Mouse (Mus musculus) cerebellum, postnatal 4 days (tissue): ENCODE measurements around the gene Gm21905.

Source experiments
- DNase-seq, 2 experiments: peaks; one replicate each; pipeline ENCODE4 v3.0.0; 2022; ENCODE audit warnings: low spot score in 2 of 2, mixed read lengths in 1 of 2

Gene Gm21905

DNA sequence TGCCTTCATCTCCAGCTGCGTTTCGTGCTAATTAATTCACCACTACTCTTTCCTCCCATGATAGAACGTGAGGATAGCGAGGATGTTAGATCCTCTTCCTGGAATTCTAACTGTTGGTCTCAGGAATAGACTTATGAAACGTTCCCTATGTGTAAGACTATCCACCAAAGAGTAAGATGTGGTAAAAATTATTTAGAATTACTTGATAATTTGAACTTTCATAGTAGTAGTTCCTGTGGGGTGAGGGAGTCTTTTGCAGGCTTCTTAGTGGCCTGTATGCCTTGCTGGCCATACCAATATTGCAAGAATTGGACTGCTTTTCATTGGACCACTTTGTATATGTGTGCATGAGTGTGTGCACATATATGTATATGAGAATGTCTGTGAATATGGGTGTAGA, at the start of gene Gm21905:
Gene Gm21905 (minus strand): TSS at position 101 of the 400 bp plus-strand sequence.
- DNase-seq, result no peak

- no peak for DNase-seq
These were observed 44.2 kb upstream of the Gm21905 start for GRCm38 (mm10) chr5:67990426-67990825.

- no peak for DNase-seq
These were observed 35.8 kb upstream of the Gm21905 start for GRCm38 (mm10) chr5:67981946-67982526.

GRCm38 (mm10) chr5:67969536-67969935, 23.3 kb upstream of the Gm21905 start:
- DNase-seq, result no peak

DNA sequence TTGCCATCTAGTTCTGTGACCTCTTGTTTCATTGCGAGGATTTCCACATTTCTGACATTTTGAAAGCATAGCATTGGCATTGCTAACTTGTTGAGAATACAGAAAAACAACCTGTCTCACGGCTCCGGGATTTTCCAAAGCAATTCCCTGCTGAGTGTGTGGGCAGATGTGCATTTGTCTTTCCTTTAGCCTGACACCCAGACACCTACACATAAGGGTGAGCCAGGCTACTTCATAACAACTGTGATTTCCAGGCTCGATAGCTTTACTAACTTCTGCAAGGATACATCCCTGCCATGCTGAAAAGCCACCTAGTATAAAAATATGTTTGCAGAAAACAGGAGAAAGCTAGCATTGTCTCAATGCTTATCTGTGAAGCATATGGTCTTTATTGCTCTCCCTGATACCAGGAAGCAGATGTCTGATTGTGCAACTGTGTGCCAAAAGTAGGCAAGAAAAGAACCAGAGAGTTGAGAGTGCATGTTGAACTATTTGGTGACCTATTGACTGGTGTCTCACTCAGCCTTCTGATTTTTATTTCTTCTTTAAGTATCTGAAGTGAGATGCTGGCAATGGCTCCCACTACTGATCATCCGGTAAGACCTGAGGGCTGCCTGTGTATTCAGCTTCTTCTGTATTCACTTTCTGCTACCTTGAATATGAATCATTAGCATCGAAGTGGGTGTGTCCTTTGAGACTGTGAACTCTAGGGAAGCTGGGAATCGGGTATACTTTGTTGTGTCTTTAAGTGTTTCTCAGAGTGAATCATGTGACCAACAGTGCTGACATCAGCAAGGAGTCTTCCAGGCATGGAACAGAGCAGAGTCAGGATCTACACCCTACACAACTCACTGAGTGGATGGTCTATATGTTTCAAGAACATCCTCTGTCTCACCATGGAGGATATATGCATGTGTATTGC, 15.7 kb upstream of the Gm21905 start:
- DNase-seq, result no peak

GRCm38 (mm10) chr5:67955486-67955885, 9.3 kb upstream of the Gm21905 start:
- DNase-seq, result no peak

DNA sequence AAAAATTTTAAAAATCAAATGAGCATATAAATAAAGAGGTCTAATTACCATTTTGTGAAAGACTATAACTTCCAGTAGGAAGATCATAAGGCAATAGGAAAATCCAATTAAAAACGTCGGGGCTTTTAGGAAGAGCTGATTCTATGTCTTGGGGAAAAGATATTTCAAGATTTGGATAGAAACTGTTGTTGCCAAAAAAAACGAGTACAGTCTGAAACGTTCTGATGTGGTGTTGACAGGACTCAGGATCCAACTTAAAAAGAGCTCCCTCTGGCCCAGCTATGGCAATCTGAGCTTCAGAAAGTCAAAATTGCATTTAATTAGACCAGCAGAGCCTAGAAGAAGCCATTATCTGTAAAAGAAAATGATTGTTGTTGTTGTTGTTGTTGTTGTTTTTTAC, 7.9 kb upstream of the Gm21905 start:
- no peak for DNase-seq

GRCm38 (mm10) chr5:67948074-67948473, 1.9 kb upstream of the Gm21905 start:
- no peak for DNase-seq

- no peak for DNase-seq
These were observed 785 bp upstream of the Gm21905 start for GRCm38 (mm10) chr5:67947006-67947405.

DNA sequence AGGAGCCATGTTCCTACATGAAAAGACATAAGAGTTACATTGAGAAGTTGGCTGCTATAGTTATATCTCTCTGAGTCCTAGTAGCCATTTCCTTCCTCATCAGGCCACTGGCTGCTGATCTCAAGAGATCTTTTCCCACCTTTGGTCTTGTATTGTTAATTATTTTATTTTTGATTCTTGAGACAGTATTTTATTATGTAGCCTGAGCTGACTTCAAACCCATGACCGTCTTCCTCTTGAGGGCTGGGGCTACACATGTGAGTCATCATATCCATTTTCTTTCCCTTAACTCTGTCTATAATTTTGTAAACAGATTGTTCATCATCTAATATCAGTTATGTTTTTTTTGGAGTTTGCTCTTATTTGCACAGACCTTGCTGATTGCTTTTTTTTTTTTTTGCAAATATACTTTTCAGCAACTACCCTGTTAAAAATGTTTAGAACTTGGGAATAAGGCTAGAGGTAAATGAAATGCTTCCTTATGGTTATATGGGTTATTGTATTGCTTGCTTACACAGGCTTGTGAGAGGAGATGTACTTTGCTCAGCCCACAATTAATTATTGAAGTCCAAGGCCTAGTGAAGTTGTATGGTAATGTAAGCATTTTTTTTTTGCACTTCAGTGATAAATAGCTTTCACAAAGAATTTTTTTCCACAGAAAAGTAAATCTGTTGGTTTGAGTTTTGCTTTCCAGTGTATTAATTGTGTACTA, 2.0 kb downstream of the Gm21905 start:
- no peak for DNase-seq

- no peak for DNase-seq
These were observed 3.0 kb downstream of the Gm21905 start for GRCm38 (mm10) chr5:67943199-67943598.

DNA sequence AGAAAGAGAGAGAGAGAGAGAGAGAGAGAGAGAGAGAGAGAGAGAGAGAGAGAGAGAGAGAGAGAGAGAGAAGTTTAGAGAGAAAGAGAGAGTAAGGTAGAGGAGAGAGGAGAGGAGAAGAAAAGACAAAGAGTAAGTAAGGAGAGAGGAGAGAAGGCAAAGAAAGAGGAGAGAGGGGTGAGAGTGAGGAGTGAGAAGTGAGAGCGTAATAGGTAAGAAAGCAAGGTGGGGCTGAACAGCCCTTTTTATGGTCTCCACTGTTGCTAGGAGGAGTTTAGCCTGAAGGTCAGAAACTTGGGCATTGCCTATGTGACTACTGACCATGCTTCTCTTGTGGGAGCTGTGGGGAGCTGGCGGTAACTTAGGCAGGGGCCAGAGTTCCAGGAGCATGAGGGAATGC, 4.9 kb downstream of the Gm21905 start, which contains the start of gene Gm5108:
Gene Gm5108 (plus strand): TSS at position 301 of the 400 bp plus-strand sequence.
- DNase-seq, result no peak

DNA sequence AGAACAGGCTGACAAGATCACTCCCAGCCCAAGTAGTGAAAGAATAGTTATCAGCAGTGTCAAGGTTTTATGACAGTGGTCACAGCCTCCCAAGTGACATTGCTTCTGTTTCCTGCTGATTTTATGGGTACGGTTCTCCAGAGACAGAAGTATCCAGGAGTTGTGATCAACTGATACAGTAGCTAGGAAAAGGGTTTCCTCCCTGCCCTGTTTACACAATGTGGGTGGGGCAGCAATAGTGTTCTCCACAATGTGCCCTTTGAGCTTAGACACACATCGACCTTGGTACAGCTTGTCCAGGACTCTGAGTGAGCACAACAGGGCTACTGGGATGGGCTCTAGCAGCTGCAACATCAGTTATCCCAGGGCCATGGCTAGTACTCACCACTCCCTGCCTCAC, 14.6 kb downstream of the Gm21905 start:
- no peak for DNase-seq

DNA sequence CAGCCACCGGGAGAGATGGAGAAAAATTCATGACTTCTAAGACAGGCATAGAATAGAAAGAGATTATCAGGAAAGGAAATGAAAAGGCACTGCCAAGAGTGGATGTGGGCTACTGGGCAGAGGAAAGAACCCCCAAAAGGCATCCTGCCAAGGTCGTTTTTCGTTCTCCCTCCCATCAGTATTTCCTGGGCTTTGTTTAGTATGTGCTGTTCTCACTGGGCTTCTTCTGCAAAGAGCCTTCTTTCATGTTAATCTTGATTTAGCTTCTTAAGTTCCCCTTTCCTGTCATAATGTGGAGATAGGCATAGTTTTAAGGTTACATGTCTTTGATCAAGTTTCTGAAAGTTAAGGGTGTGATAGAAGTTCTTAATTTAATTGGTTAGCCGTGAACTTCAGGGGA, 15.6 kb downstream of the Gm21905 start:
- no peak for DNase-seq

DNA sequence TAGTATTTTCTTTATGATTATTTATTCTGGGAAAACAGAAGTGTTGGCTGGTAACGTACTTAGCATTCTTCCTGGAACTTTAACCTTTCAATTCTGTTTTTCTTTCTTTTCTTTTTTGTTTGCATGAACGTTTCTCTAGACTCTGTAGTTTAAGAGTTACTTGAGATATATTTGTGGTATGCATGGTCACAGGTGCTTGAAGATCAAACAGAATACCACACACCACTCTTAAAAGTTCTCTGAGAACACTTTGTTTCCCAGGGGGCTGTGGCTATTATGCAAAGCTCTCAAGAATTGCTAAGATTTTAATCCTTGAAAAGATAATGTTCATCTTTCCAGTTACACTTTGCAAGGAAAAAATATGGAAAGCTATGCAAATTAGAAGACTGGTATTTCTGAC, 41.7 kb downstream of the Gm21905 start:
- DNase-seq, result no peak

DNA sequence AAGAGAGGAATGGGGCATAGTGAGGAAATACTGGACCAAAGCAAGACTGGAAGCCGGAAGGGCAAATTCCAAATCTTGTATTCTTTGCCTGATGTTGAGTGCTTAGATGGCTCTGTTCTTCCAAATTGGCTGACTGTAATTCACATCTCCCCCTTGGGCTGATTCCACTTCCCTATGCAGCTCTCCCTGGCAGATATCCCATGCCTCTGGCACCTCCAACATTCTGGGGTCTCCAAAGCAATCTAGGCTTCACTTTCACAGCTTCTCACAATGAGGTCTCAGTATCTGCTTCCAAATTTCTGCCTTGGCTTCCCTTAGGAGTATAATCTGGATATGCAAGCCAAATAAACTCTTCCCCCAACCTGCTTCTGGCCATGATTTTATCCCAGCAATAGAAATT, 47.3 kb downstream of the Gm21905 start:
- no peak for DNase-seq

DNA sequence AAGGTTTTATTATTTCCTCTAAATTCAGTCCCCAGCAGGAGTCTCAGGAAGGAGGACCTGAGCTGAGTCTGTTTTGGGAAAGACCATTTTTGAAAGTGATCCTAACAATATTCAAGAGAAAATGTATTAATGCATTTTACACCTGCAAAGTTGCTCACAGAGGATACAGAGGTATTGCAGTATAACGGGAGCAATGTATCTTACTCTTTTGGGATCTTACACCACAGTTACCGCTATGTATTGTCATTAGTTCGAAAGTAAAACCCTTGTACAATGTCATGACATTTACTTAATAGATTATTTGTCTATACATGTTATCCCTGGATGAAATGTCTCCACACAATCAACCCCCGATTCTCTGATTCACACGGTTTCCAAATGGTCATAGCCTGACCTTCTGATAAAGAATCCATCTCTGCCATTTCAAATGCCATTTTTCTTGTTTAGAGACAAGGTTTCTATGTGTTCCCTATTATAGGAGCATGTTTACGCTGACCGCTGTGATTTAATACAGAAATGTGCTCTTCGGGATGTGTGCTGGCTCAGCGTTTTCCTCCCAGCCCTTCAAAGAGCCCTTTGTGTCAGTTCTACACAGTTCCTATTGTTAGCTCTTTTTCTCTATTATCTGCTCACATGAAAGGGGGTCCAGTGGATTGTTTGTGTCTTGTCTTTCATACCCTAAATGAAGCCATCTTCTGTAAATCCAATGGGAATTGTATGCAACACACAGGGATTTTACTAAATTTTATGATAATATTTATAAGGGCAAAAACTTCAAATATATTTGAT, 61.6 kb downstream of the Gm21905 start:
- DNase-seq, result no peak

DNA sequence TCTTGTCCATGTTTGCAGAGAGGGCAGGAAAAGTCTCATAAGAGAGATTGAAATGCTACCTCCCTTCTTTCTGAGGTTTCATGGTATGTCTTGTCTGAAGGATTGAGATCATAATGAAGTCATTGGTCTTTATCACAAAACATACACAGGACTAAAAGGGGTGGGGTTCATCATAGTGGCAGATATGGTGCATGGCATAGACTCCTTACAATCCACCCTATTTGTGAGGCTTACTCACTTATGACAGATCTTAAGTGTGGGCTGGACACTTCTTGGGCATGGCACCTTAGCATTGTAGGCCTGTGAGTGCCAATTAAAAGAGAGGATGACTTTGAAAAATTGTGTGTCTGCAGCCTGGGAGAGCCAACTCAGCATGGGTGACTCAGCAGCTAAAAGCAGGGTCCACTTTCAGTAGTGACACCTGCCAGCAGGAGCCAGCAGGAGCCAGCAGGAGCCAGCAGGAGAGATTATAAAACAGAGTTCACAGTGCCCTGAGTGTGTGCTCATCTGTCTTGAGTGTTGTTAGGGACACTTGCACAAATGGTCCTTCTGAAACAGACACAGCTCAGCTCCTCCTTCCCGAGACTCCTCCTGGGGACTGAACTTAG, 62.6 kb downstream of the Gm21905 start:
- no peak for DNase-seq
